Mouse (Mus musculus): ENCODE measurements around the gene Foxn3. TPM values are rescaled to one million over a fixed set of nuclear protein-coding genes. Genes with fewer than 3 reads are reported as not detected.

The Foxn3 gene
- polyA plus RNA-seq, 1 experiment from 2014 or later = 18.6 TPM

DNA sequence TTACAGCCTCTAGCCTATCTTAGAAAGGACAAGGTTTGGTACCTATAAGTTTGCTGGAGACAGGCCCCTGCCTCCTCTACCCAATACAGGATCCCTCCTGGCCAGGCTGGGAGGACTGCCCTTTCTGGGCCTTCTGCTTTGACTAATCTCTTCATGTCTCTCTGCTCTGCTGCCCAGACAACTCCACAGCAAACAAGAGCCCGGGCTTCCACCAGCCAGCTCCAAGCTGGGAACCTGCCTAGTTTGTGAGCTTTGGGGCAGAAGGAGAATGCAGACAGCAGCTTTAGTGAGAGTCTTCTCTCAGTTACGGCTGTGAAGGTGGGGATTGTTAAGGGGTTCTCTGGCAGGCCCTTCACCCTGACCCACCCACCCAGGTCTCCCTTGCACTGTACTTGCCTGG lies 330.0 kb downstream of the Foxn3 start:
- ATAC-seq (ENCODE audit: insufficient read depth) = no peak
- Histone ChIP-seq H3K27me3 (no peaks in the 10 kb centered on the region), H3K4me3 (replicated peaks) (no peak overlapping the region), H3K9ac (no peak overlapping the region), H3K4me1 (replicated peaks) (peaks cover 36% of the 10 kb centered on the region), H3K36me3 (replicated peaks) (no peaks in the 10 kb centered on the region), H3K4me2 (no peak overlapping the region), H3K9me3 (replicated peaks) (no peaks in the 10 kb centered on the region), H3K27ac (replicated peaks) (no peak overlapping the region)
- WGBS (ENCODE audit: insufficient replicate concordance) = 63% methylated on average over 2 of the region's 2 CpGs

DNA sequence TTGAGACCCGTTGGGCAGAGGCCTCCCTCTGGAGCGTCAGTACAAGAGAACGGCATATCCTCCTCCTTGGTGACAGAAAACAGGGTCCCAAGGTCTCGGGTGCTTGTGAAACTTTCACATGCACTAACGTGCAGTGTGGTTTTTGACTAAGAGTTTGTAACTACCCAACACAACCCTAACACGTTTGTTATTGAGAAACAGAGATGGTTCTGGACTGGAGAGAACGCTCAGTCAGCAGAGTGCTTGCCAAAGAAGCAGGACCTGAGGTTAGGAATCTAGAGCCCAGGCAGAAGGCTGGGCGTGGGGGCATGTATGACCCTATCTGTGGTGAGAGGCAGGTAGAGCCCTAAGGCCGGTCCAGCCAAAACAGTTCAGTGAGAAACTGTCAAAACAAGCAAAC lies 330.9 kb downstream of the Foxn3 start:
- no peak overlapping the region for H3K9ac ChIP-seq
- no peaks in the 10 kb centered on the region for H3K27me3 ChIP-seq
- H3K4me1 ChIP-seq (replicated peaks) = peaks cover 36% of the 10 kb centered on the region
- H3K27ac ChIP-seq (replicated peaks) = no peak overlapping the region
- no peak overlapping the region for H3K4me2 ChIP-seq
- H3K9me3 ChIP-seq (replicated peaks) = no peaks in the 10 kb centered on the region
- H3K36me3 ChIP-seq (replicated peaks) = no peaks in the 10 kb centered on the region
- no peak for ATAC-seq (ENCODE audit: insufficient read depth)
- no peak overlapping the region for H3K4me3 ChIP-seq (replicated peaks)
- WGBS (ENCODE audit: insufficient replicate concordance) = 62% methylated on average over 9 of the region's 9 CpGs

DNA sequence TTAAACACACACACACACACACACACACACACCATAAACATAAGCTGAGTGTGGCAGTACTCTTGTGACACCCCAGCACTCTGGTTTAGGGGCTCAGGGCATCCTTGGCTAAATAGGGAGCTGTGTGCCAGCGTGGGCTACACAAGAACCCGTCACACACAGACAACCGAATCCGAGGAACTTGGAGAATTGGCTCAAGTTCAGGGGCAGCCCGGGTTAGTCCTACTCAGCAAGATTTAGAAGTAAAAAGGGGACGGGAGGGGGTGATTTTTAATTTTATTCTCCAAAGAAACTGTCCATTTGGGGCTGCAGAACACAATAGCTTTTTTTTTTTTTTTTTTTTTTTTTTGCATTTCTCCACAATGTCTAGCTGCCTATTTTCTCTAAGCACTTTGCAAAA lies 332.1 kb downstream of the Foxn3 start:
- H3K9me3 ChIP-seq (replicated peaks) = no peaks in the 10 kb centered on the region
- H3K27me3 ChIP-seq = no peaks in the 10 kb centered on the region
- no peaks in the 10 kb centered on the region for H3K36me3 ChIP-seq (replicated peaks)
- no peak overlapping the region for H3K4me2 ChIP-seq
- no peak overlapping the region for H3K4me3 ChIP-seq (replicated peaks)
- peaks cover 36% of the 10 kb centered on the region for H3K4me1 ChIP-seq (replicated peaks)
- H3K9ac ChIP-seq = no peak overlapping the region
- WGBS (ENCODE audit: insufficient replicate concordance) = 72% methylated on average over 6 of the region's 6 CpGs
- no peak overlapping the region for H3K27ac ChIP-seq (replicated peaks)
- ATAC-seq (ENCODE audit: insufficient read depth) = no peak

DNA sequence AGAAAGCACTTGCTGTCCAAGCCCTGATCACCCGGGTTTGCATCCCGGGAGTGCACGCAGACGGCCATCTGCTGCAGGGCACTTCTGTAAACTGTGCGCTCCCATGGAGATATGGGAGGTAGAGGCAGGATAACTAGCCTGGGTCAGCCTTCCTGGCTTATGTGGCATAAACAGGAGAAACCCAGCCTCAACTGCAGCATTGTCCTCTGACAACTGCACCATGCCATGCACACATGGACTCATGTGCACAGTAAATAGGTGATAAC lies 332.7 kb downstream of the Foxn3 start:
- H3K4me2 ChIP-seq = no peak overlapping the region
- ATAC-seq (ENCODE audit: insufficient read depth) = no peak
- no peak overlapping the region for H3K27ac ChIP-seq (replicated peaks)
- no peaks in the 10 kb centered on the region for H3K36me3 ChIP-seq (replicated peaks)
- H3K9me3 ChIP-seq (replicated peaks) = no peaks in the 10 kb centered on the region
- no peak overlapping the region for H3K9ac ChIP-seq
- peaks cover 36% of the 10 kb centered on the region for H3K4me1 ChIP-seq (replicated peaks)
- H3K27me3 ChIP-seq = no peaks in the 10 kb centered on the region
- no peak overlapping the region for H3K4me3 ChIP-seq (replicated peaks)
- 77% methylated on average over 5 of the region's 5 CpGs for WGBS (ENCODE audit: insufficient replicate concordance)

DNA sequence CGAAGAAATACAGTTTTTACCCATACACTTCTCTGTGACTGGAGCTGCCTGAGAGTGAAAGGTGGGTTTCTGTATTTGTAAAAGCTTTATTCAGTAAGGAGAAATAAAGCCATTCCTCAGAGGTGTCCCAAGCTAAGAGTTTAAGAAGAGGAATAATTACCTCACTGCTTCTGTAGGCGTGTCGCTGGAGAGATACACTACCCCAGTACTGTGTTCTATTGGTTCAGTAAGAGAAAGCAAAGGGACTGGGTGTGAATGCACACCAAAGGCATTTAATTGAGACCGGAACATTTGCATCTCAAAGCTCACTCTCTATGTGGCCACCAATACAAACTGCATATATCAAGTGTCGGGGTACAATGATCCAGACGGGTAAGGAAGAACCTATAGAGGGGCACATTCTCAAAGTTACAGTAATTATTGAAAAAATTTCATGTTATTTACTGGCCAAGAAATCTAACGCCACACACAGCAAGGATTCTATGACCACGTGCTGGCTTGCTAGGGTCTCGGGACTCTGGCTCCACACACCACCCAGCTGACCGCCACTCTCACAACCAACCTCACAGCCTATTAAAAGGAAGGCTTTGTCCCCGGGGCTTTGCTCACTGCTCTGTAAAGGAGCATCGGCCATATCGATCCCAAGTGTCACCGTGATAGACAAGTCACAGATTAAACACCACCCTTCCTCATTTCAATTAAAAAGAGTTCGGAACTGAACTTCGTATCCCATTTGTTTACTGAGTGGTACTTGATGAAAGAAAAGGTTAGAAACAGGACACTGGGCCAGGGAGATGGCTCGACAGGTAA lies 333.2 kb downstream of the Foxn3 start:
- ATAC-seq (ENCODE audit: insufficient read depth) = no peak
- 73% methylated on average over 17 of the region's 17 CpGs for WGBS (ENCODE audit: insufficient replicate concordance)
- H3K36me3 ChIP-seq (replicated peaks) = no peaks in the 10 kb centered on the region
- no peaks in the 10 kb centered on the region for H3K9me3 ChIP-seq (replicated peaks)
- H3K27me3 ChIP-seq = no peaks in the 10 kb centered on the region
- H3K4me1 ChIP-seq (replicated peaks) = peaks cover 38% of the 10 kb centered on the region
- no peak overlapping the region for H3K4me2 ChIP-seq
- H3K4me3 ChIP-seq (replicated peaks) = no peak overlapping the region
- H3K27ac ChIP-seq (replicated peaks) = no peak overlapping the region
- H3K9ac ChIP-seq = no peak overlapping the region

DNA sequence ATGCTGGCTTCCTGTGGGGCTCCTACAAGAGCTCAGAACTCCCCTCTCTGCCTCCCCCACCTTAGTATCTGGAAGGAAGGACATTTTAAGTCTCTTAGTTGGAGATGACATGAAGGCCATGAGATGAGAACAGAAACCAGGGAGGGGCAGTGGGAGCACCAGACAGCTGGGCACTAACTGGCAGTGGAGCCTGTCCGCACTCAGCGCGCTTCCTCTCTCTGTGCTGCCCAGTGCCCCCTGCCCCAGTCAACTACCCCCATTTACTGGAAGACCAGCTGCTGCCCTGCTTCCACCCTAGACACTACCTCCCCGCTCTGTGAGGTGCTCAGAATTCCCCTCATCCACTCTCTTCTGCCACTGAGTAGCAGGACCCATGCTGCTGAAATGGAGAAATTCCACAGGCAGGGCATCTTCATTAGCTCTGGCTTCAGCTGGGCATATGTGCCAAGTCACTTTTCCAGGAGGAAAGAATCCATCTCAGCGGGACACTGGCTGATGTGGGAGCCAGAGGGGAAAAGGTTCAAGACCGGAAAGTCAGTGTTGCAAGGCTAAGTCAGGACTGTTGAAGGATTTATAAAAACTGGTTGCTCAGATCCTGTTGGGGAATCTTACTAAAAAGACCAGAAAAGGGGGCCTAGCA lies 335.9 kb downstream of the Foxn3 start:
- no peaks in the 10 kb centered on the region for H3K9me3 ChIP-seq (replicated peaks)
- no peak overlapping the region for H3K9ac ChIP-seq
- no peak for ATAC-seq (ENCODE audit: insufficient read depth)
- no peak overlapping the region for H3K4me2 ChIP-seq
- H3K36me3 ChIP-seq (replicated peaks) = no peaks in the 10 kb centered on the region
- H3K27ac ChIP-seq (replicated peaks) = no peak overlapping the region
- peaks cover 17% of the 10 kb centered on the region for H3K4me1 ChIP-seq (replicated peaks)
- no peaks in the 10 kb centered on the region for H3K27me3 ChIP-seq
- 84% methylated on average over 6 of the region's 6 CpGs for WGBS (ENCODE audit: insufficient replicate concordance)
- no peak overlapping the region for H3K4me3 ChIP-seq (replicated peaks)

DNA sequence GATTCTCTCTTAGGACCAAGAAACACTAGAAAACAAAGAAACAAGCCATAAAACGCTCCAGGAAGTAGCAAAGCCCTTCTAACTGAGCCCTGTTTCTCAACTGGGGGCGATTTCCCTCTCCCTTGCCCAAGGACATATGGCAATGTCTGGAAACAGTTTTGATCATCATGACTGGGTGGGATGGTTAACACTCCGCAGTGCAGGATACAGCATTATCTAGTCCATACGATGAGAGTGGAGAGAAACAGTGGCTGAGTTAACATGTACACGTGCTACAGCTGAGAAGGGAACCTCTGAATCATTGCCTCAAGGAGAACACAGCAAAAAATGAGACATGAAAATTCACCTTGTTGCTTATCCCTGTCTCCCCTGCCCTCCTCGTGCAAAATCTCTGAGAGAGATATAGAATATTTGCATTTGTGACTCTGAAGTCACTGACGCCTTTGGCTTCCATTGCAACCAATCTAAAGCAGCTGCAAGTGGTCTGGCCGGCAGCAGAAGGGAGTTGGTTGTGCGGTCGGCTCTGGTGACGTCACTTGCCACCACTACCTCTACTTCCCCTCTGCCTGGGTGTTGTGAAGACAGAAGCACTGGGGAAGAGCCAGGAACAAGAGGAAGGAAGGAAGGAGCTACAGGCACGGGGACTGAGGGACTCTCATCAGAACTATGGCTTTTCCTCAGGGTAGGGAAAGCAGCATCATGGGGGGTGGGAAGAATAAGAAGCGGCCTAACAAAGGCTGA lies 338.3 kb downstream of the Foxn3 start:
- Histone ChIP-seq H3K9ac (no peak overlapping the region), H3K36me3 (replicated peaks) (no peaks in the 10 kb centered on the region), H3K9me3 (replicated peaks) (no peaks in the 10 kb centered on the region), H3K4me2 (no peak overlapping the region), H3K4me3 (replicated peaks) (no peak overlapping the region), H3K27ac (replicated peaks) (no peak overlapping the region), H3K4me1 (replicated peaks) (0 out of 2 replicates have a peak, but pooled peaks cover 3% of the 10 kb centered on the region), H3K27me3 (no peaks in the 10 kb centered on the region)
- ATAC-seq (ENCODE audit: insufficient read depth) = no peak
- WGBS (ENCODE audit: insufficient replicate concordance) = 37% methylated on average over 13 of the region's 13 CpGs

DNA sequence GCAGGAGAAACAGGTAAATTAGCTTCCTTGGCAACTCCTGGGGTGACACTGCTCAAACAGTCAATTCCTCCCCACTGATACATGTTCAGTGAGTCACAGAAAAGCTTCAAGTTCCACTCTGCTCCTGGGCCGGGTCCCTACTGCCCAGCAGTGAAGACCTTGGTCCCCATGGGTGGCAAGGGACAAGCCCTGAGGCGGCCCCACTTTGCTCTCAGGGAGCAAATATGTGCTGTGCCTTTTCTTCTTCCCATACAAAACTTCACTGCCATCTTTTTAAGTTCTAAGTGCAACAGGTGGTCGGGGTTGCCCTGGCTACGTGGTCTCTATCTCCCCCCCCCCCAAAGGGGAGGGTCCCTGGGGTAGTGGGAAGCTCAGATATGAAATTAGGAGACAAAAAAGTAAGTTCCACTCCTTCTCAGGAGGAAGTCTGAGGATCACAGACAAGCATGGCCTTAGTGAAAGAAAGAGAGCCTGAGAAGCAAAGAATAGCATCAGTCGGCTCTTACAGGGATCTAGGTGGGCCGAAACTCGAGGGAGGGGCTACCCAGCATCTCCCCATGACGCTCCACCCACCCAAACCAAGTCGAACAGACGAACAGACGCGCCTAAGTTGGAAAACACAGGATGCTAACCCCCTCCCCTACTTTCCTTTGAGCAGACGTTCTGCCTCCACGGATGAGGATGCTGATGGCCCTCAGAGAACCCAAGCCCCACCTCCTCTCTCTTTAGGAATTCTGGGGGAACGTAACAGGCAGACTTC lies 342.1 kb downstream of the Foxn3 start:
- no peak overlapping the region for H3K4me2 ChIP-seq
- no peaks in the 10 kb centered on the region for H3K9me3 ChIP-seq (replicated peaks)
- H3K4me3 ChIP-seq (replicated peaks) = no peak overlapping the region
- 70% methylated on average over 15 of the region's 15 CpGs for WGBS (ENCODE audit: insufficient replicate concordance)
- H3K27me3 ChIP-seq = no peaks in the 10 kb centered on the region
- no peak for ATAC-seq (ENCODE audit: insufficient read depth)
- no peak overlapping the region for H3K27ac ChIP-seq (replicated peaks)
- no peaks in the 10 kb centered on the region for H3K36me3 ChIP-seq (replicated peaks)
- H3K4me1 ChIP-seq (replicated peaks) = 0 out of 2 replicates have a peak, but pooled peaks cover 3% of the 10 kb centered on the region
- H3K9ac ChIP-seq = no peak overlapping the region

DNA sequence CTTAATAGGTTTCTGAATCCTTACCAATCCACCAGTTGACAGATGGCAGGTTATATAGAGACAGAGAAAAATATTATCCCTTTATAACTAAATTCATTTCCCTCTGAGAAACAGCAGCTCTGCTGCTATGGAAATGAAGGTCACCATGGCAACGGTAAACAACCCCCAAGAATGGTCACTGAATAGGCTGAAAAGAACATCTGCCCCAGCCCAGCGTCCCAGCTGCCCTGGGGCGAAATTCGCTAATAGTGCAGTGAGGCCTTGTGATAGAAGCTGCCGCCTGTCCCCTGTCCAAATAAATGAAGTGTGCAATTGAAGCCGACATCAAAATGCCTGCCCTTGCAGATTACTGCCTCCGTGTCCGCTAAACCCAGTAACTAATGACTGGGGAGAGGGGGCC lies 343.0 kb downstream of the Foxn3 start:
- WGBS (ENCODE audit: insufficient replicate concordance) = 74% methylated on average over 8 of the region's 8 CpGs
- H3K4me3 ChIP-seq (replicated peaks) = no peak overlapping the region
- no peak overlapping the region for H3K4me2 ChIP-seq
- H3K9ac ChIP-seq = no peak overlapping the region
- H3K27ac ChIP-seq (replicated peaks) = no peak overlapping the region
- H3K27me3 ChIP-seq = no peaks in the 10 kb centered on the region
- no peaks in the 10 kb centered on the region for H3K9me3 ChIP-seq (replicated peaks)
- no peaks in the 10 kb centered on the region for H3K36me3 ChIP-seq (replicated peaks)
- no peak for ATAC-seq (ENCODE audit: insufficient read depth)
- H3K4me1 ChIP-seq (replicated peaks) = 0 out of 2 replicates have a peak, but pooled peaks cover 4% of the 10 kb centered on the region

DNA sequence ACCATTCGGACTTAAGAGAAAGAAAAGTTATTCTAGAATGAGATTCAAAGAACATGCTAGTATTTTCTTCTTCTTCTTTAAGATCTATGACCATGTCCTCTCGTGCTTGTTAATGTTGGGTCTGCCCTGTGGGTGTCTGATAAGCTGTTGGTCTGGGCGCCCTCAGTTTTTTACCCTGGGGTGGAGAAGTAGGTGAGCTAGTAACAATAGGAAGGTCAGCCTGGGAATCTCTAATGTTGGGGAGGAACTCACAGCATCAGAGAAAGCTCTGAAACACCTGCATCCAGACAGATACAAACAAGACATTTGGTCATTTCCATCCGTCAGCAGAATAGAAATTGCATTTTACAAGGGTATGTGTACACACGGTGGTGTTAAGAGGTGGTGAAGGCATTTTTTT lies 343.6 kb downstream of the Foxn3 start:
- WGBS (ENCODE audit: insufficient replicate concordance) = 62% methylated on average over 5 of the region's 5 CpGs

More for the DNA sequence above, 343.6 kb downstream of the Foxn3 start:
- Histone ChIP-seq H3K4me2 (no peak overlapping the region), H3K4me1 (replicated peaks) (0 out of 2 replicates have a peak, but pooled peaks cover 3% of the 10 kb centered on the region), H3K27ac (replicated peaks) (no peak overlapping the region), H3K9me3 (replicated peaks) (no peaks in the 10 kb centered on the region), H3K36me3 (replicated peaks) (no peaks in the 10 kb centered on the region), H3K4me3 (replicated peaks) (no peak overlapping the region), H3K27me3 (no peaks in the 10 kb centered on the region), H3K9ac (no peak overlapping the region)
- no peak for ATAC-seq (ENCODE audit: insufficient read depth)
